Mouse (Mus musculus) brain, embryonic 14.5 days (tissue): ENCODE measurements around the gene Sumf1. TPM values are rescaled to one million over a fixed set of nuclear protein-coding genes. Genes with fewer than 3 reads are reported as not detected.

Experiments used
- DNase-seq: peaks from one replicate; pipeline ENCODE4 v3.0.0-alpha.2; 2011; ENCODE audit warnings: low read depth
- CTCF ChIP-seq: fragments of 200-500 bp; IDR thresholded peaks from 2 replicates; pipeline ENCODE4 v1.5.1; 2012; ENCODE audit warnings: inconsistent platforms, mild to moderate bottlenecking, moderate library complexity, borderline replicate concordance; ENCODE audit not compliant: insufficient read depth, insufficient read length; ENCODE audit errors: extremely low read depth
- POLR2A ChIP-seq: fragments of 200-500 bp; IDR thresholded peaks from 2 replicates; pipeline ENCODE4 v1.6.1; 2012; ENCODE audit warnings: mild to moderate bottlenecking, inconsistent platforms, borderline replicate concordance; ENCODE audit not compliant: poor library complexity, insufficient read depth, insufficient read length, severe bottlenecking; ENCODE audit errors: extremely low read depth
- polyA plus RNA-seq: library from polyadenylated mRNA; depleted of rRNA; stranded (reverse); fragments of >200 nt; gene quantifications from 2 replicates; pipeline ENCODE4 v1.2.3, GENCODE M21; 2012

The Sumf1 gene
- polyA plus RNA-seq, 1 experiment = 9.8 TPM

DNA sequence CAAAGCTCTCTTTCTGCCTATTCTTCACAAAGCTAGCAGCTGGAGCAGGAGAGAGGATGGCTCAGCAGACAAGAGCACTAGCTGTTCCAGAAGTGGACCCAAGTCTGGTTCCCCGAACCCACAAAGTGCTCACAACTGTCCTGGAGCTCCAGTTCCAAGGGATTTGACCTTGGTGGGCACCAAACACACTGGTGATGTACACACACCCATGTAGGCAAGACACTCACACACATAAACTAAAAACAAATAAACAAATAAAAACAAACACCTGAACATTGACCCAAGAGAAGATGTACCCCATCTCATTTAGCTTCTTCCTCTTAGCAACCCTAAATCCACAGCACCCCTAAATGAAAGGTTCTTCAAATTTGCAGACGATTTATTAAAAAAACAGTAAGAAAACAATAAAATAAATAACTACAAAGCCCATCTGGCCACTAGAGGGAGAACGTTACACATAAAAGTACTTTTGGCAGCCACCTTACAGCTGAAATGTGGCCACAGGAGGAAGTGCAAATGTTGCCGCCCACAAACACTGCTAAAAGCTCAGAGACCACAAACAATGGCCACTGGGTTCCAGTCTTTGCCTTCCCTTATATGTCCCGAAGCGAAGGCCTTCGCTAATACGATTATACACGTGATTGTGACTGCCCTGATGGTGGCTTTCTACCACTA is 87.1 kb downstream of the Sumf1 start:
- DNase-seq = peak; percentile 88
- TF ChIP-seq POLR2A = no peak
- peak; percentile 67 for TF ChIP-seq CTCF

DNA sequence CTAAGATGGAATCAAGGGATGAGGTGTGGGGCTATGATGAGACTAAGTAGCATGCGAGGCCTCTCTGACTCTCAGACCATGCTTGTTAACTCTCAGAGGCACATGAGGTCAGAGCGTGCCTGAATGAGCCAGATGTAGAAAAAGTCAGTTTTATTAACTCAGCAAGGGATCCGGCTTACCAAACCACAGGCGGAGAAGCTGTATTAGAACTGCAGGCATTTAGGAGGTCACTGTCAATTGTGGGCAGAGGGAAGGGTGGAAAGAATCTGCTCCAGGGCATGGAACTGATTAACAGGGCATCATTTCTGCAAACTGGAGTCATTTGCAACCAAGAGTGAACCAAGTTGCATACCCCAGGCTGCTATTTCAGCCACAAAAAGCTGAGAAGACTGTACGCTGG is 89.9 kb downstream of the Sumf1 start:
- DNase-seq = no peak
- no peak for TF ChIP-seq POLR2A
- TF ChIP-seq CTCF = no peak

DNA sequence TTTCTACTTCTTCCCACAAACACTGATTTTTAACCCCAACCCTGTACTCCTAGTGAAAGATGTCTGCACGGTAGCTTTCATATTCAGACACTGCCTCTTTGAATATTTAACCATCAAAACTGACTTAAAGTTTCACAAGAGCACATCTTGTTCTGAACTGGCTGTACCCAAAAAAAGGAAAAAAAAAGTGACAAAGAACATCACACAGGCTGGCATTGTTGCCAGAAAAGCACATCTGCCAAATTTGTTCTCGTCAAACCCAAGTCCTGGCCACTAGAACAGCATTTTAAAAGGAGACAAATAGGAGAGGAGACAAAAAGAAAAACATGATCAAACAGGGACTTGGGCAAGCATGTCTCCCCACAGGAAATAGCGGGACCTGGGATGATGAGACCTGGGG is 91.9 kb downstream of the Sumf1 start:
- no peak for DNase-seq
- TF ChIP-seq POLR2A (no peak), CTCF (no peak)

DNA sequence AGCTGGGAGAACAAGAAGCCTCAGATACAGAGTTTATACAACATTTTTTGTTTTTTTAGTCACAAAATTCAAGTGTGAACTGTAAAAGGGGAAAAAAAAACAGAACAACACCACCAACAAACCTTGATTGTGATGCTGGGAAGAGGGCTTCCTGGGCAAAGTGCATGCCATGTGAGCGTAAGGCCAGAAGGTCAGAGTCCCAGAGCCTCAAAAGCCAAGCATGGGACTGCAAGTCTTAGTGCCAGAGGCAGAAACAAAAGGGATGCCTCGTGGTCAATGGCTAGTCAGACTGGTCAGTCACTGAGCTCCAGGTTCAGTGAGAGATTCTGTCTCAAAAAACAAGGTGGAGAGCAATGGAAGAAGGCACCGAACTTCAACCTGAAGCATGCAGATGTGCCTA is 92.7 kb downstream of the Sumf1 start:
- TF ChIP-seq POLR2A = no peak
- no peak for TF ChIP-seq CTCF

DNA sequence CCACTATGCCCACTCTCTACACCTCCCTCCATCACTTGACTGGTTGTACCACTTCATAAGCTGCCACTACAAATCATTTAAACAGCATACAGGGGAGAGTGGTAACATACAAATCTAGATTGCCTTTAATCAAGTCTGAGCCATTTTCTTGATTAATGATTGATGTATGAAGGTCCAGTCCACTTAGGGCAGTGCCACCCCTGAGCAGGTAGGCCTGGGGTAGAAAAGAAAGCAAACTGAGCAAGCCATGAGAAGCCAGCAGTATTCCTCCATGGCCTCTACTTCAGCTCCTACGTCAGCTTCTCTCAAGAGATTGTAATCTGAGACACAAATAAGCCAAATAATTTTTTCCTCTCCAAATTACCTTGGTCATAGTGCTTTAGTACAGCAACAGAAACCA is 94.1 kb downstream of the Sumf1 start:
- DNase-seq = no peak
- TF ChIP-seq CTCF (no peak), POLR2A (no peak)

More for the DNA sequence above, 92.7 kb downstream of the Sumf1 start:
- DNase-seq = no peak

DNA sequence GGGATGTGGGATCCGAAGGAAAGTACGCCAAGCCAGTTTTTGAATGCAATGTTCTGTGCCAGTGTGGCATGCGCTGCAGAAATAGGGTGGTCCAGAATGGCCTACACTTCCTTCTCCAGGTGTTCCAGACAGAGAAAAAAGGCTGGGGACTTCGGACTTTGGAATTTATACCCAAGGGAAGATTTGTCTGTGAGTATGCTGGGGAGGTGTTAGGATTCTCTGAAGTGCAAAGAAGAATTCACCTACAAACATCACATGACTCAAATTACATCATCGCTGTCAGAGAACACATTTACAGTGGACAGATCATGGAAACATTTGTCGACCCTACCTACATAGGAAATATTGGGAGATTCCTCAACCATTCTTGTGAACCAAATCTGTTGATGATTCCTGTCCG is 109.5 kb downstream of the Sumf1 start:
- no peak for TF ChIP-seq POLR2A
- TF ChIP-seq CTCF = no peak
- no peak for DNase-seq

DNA sequence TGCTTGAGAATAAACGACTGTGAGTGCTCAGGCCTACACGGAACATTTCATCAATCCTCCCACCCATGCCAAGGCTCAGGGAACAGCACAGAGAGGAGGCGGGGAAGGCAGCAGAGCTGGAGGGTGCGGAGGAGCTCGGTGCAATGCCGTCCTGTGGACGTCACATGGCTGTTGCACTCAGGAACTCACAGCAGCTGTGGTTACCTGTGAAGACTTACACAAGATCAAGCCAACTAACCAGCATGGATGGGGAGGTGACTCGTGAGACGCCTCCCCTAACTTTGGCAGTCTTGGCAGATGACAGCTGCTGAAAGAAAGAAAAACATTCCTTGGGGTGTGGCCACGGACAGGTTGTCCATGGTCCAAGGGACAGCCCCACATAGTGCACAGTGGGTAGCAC is 110.8 kb downstream of the Sumf1 start:
- TF ChIP-seq POLR2A = no peak
- TF ChIP-seq CTCF = no peak
- DNase-seq = no peak

DNA sequence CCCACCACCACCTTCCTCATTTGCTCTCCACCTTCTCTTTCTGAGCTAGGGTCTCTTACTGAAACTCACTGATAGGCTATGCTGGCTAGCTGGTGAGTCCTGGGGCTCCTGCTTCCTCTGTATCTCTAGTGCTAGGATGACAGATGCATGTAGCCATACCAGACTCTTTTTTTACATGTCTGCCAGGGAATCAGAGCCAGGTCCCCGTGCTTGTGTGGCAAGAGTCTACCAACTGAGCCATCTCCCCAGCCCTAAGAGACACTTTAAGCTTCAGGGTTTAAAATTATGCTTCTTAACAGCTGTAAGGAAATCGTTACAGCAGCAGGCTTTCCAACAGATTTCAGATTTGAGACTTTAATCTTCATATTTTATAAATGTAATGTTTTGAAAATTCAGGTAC is 111.5 kb downstream of the Sumf1 start:
- DNase-seq = no peak
- TF ChIP-seq CTCF = no peak
- TF ChIP-seq POLR2A = no peak

DNA sequence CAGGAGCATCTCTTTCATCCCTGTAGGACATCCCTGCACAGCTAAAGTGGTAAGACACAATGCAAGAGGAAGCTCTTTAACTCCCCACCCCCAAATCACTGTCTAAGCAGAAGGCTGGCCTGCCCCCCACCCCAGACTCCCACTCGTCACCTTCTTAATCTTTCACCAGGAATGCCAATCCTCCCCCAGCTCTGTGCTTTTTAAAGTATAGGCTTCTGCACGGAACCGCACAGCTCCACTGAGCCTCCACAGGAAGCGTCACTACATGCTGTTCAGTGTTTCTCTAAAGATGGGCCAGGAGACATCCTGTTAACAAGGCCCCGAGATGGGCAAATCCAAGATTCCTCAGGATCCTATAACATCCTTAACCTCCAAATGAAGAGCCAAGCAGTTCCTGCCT is 112.3 kb downstream of the Sumf1 start:
- no peak for DNase-seq
- TF ChIP-seq POLR2A (no peak), CTCF (no peak)

DNA sequence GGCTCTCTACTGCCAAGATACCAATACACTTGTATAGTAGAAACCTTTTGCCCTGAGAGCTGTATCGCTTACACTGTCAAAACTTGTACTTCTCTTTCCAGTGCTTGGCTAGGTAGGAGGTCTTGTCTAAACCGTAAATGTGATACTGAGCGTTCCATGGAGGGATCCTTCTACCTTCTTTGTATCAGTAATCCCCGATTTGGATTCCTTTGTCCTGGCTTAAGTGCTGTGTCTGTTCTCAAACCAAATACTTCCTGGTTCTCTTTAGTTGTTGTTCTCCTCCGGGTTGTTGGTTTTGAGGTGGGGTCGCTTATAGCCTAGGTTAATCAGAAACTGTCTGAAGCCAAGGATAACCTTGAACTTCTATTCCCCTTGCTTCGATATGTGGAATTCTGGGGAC is 114.4 kb downstream of the Sumf1 start:
- no peak for DNase-seq
- TF ChIP-seq POLR2A = no peak
- TF ChIP-seq CTCF = no peak

DNA sequence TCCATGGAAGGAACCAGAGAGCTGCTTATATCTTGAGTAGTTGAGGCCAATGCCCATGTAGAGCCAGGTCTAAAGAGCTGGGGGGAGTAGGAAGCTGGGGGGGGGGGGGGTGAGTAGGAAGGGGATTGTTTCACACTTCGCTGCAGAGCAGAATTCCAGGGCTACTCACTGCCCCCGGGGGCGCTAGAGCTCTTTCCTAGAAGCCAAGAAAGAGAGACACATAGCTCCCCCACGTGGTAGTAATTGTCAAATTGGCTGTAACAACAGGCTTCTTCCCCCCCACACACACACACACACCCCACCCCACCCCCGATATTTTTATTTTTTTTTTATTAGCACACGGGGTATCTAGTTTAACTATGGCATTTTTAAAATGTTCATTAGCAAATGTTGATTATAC is 119.8 kb downstream of the Sumf1 start:
- no peak for TF ChIP-seq POLR2A
- TF ChIP-seq CTCF = peak; percentile 57; the same call in 1 of the 2 replicates
- DNase-seq = peak; percentile 93

DNA sequence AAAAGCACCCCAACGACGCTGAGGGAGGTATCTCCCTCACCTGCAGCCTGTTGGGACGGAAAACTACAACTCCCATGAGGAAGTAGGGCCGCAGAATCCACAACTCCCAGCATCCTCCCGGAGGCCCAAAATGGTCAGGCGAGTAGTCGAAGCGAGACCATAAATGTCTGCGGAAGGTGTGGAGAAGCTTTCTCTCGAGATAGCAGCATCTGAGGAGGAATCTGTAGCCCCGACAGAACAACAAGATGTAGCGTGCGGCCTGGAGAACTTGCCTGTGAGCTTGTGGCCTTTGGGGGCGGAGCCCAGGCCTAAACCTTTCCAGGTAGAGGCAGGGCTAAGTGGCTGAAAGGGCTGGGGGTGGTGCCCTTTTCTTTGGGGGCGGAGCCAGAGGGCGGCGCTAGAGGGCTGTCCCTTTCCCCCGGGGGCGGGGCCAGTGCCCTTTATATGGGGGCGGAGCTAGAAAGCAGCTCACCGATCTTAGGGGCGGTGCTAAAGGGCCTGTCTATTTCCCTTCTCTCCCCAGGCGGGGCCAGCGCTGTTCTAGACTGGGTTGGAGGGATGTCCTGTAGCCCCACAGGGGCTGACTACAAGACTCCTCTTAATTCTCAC is 120.4 kb downstream of the Sumf1 start, which contains the start of gene Setmar:
Gene Setmar, plus strand, starts transcription at position 128 of the 609 bp plus-strand sequence.
- peak; percentile 97 for DNase-seq

More for the DNA sequence above, 120.4 kb downstream of the Sumf1 start, which contains the start of gene Setmar:
- TF ChIP-seq CTCF (no peak), POLR2A (peak; percentile 22; the same call in 1 of the 2 replicates)
